Mouse (Mus musculus) erythroblast, adult 5-6 weeks (primary cell): ENCODE results near the gene Bcl2. TPM values are rescaled to one million over a fixed set of nuclear protein-coding genes. Genes with fewer than 3 reads are reported as not detected.

ENCODE experiments used
- ATAC-seq: replicated peaks from 2 replicates; pipeline ENCODE4 v1.8.0; 2016; ENCODE audit warnings: moderate number of reproducible peaks, mild to moderate bottlenecking, moderate TSS enrichment, inconsistent platforms; ENCODE audit not compliant: poor library complexity, low FRiP score, severe bottlenecking
- total RNA-seq, 2 experiments: library from RNA; stranded (forward) in 1 of 2; stranded (reverse) in 1 of 2; fragments of 150-400 nt in 1 of 2; fragments of 200-764, 138-1000 nt in 1 of 2; gene quantifications; 2 replicates each; pipeline versions ENCODE4 v1.2.3 to v1.2.4; 2015 to 2017; ENCODE audit warnings: low replicate concordance in 2 of 2

Gene Bcl2
- total RNA-seq, 2 experiments from 2014 or later: 1.7 to 3.5 TPM

DNA sequence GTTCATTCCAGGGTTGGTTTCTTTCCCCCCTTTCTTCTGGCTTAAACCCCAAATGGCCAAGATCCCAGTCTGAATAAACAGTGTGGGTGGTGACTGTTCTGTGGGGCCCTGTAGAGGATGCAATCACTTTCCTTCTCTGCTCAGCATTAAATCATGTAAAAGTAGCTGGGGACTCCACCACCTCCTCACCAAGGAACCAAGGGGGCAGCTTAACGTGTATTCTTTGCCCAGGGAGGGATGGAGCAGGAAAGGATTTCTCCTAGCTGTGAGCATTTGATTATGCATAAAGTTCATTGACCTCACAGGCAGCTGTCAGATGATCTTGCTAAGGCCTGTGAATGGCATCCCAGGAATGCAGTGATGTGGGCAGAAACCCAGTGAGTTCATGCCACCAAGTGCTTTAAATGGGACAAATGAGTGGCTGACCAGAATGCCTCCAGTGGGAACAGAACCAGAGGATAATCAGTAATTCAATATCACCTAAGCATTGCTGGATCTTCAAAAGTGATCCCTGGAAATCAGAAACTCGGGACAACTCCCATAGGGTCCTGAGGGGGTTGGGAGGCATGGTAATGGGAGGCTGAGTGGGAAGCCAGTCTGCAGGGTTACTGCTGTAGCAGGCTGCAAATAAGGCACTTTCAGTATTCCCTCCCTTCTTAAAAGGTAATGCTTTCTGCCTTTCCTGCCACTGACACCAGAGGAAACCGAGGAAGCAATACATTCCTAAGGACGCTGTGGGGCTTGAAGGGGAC lies 84.0 kb downstream of the Bcl2 start:
- ATAC-seq: no peak

DNA sequence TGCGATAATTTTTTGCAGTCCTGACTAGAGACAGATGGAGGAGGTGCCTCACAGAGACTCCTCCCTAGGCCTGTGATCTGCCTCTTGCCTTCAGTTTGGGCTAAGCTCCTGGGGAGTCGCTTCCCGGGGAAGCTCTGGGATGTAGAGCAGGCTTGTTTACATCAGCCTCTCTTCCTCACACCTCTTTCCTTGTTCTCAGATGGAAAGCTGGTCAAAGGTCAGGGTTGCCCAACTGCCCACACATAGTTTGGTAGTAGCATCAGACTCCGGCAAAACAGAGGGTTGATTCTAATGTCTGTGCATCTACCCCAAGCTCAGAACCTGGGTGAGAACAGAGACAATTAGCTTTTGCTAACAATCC lies 84.6 kb downstream of the Bcl2 start:
- ATAC-seq: no peak

DNA sequence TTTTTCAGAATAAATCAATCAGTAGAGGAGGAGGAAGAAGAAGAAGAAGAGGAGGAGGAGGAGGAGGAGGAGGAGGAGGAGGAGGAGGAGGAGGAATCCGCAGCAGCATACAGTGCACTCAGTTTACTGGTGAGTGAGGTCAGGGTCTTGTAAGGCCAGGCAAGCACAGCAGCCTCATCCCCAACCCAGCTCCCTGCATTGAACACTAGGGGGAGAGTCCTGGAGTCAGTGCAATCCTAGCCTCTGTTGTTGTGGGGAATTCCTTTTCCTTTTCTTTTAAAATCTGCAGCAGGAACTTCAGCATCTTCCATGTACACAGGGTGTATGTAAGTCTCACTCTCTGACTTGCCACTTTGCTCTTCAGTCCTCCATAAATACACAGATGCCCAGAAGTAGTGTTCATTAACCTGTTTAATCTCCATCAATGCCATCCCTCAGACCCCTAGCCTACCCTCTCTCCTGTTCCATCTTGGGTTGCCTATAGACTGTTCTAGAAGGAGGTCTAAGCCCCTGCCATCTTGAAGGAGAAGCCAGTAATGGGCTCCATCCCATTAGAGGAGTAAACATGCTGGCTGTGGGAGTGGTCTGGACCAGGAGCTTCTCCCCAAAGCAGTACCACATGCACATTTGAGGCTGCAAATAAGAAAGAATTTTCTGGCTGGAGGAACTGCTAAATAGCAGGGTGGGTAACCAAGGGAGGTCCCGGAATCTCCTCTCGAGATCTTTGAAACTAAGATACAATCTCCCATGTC lies 85.2 kb downstream of the Bcl2 start:
- no peak for ATAC-seq

DNA sequence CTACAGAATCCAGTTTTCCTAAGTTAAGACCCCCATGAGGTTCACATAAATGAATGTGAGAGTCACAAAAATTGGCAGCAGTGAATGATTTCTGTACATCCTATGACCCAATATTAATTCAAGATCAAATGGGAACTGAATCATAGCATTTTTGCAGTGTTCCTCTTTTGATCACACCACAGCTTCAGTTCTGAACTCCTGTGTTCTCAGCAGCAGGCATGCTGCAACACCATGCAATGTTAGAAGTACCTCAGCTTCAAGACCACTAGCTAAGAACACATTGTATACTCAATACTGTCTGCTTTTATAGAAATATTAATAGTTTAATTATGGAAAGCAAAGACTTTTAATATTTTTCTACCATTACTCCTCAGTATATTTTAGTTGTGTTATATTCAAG lies 85.8 kb downstream of the Bcl2 start:
- ATAC-seq: no peak

DNA sequence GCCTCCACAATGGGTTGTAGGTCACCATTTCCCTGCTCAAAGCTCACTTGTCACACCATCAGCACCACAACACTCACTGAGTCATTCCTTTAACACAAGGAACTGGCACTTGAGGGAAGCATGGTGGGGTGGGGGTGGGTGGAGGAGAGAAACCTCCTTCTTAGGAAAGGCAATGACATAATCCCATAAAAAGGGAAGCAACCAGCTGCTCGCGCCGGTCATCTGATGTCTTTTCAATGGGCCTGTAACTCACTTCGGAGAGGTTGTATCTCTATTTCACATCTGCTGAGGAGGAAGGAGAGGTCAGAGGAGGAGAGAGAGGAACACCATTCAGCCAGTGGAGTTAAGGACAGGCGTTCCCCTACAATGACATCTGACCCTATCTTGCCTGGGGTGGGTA lies 86.8 kb downstream of the Bcl2 start:
- ATAC-seq: no peak

DNA sequence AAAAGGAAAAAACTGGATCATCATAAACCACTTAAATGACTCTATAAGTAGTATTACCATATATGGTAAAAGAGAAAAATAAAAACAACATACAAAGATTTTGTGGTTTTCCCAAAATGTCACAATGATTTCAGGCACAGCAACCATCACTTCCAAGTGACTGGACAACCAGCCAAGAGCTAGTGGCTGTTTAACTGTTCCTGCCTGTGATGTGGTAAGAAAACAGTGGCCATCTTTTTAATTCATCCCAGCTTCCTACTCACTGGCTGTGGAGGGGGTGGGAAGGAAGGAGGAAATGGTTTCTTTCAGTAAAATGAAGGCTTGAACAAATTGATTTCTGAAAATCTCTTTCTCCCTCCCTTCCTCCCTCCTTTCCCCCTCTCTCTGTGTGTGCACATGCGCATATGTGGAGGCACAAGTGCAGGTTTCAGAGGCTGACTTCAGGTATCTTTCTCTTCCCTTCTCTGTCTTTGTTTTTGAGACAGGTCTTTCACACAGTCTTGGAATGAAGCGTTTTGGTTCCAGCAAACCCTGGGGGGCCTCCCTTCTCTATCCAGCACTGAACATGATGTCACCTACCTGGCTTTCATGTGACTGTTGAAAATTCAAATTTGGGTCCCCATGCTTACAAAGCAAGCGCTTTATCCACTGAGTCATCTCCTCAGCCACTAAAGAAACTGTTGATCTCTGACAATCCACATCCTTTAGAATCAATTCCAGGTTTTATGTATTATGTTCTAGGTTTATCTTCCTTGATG lies 93.7 kb downstream of the Bcl2 start:
- no peak for ATAC-seq

DNA sequence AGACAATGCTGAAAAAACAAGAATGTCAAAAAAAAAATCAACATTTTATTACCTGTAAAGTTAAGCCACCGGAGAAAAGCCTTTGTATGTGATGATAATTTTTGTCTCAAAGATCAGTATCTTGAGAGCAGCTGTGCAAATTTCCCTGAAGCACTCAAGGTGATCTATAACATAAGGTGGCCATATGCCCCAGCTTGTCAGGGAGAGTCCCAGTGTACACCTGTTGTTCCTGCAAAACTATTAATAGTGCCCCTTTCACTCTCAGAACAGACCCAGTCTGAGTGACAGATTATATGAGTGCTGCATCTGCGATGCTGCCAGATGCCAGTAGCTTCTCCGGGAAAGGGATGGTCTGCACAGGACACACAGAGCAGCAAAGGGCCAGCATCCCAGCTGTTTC lies 95.3 kb downstream of the Bcl2 start:
- no peak for ATAC-seq

DNA sequence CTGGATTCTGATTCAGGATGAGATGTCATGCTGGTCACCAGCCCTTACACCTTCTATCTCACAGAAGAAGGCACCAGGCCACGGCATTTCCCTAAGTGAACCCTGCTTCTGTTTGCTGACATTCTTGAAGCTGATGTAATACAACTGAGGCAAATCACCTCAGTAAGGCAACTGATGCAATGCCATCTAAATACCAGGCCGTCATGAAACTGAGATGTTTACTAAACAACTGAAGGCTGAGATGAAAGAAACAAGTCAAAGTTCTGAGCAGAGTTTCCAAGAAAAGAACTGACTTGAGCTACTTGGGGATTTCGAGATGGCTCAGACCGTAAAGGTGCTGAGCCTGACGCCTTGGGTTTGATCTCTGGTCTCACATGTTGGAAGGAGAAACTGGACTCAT lies 97.1 kb downstream of the Bcl2 start:
- no peak for ATAC-seq

DNA sequence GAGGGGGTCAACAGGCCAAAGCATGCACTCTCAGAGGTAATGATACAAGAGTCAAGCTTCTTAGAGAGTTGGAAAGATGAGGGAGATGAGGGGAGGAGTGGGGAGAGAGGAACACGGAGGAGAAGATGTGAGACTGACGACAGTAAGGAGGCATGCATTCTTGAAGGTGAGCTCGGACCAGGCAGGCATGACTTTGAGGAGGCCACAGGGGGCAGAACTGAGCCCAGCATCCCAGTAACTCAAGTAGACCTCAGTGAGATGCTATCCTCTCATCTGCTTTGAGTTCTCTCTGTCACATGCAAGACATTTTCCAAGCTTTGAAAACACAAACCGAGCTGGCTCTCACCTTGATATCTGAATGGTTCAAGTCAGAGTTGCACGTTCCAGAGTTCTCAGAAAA lies 100.7 kb downstream of the Bcl2 start:
- ATAC-seq: no peak

DNA sequence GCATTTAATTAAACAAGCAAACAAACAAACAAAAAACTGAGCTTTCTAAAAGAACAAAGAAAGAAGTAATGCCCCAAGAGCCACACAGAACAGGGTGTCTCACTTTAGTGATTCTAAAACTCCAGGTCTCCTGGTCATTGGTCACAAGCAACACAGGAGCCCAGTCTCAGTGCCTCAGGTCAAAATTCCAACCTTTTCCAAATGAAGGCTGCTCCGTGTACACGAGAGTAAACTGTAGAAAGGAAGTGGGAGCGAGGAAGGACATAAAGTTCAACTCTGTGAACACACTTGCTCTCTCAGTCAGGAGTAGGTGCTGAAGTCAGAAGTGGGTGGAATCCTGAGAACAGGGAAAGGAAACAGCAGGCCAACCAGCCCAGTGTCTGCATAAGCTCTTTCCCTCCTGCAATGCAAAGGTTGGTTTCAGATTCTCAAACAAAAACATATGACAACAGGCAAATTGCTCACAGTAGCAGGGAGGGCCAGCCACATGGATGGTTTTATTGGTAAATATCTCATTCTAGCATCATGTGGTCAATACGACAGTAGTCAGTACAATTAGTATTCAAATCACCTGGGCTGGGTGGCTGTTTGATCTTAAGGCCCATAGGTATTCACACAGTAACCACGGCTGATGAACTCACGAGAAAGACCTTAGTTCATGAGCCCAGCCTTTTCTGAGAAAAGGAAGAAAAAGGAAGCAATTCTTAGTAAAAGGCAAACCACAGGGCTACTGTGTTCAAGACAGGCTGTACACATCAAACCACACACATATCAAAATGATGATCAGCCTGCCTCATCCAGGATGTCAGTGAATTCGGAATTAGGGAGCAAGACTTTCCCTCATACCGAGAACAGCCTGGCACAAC lies 101.7 kb downstream of the Bcl2 start:
- ATAC-seq: no peak

DNA sequence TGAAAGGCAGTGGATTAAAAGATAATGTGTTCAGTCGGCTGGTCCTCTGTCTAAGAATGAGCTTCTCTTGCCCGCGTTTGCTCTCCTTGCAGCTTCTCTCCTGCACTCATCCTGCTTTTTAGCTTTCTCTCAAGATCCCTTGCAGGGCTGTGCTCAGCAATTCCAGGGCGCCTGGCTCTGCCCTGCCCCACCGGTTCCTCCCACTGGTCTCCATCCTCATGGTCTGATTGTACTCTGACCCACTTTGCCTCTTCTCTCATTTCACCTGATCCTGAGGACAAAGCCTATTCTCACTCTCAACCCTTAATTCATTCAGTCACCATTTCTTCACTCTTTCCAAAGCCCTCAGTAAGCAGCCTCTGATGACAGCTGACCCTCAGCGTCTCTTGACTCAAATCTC lies 102.8 kb downstream of the Bcl2 start:
- no peak for ATAC-seq

DNA sequence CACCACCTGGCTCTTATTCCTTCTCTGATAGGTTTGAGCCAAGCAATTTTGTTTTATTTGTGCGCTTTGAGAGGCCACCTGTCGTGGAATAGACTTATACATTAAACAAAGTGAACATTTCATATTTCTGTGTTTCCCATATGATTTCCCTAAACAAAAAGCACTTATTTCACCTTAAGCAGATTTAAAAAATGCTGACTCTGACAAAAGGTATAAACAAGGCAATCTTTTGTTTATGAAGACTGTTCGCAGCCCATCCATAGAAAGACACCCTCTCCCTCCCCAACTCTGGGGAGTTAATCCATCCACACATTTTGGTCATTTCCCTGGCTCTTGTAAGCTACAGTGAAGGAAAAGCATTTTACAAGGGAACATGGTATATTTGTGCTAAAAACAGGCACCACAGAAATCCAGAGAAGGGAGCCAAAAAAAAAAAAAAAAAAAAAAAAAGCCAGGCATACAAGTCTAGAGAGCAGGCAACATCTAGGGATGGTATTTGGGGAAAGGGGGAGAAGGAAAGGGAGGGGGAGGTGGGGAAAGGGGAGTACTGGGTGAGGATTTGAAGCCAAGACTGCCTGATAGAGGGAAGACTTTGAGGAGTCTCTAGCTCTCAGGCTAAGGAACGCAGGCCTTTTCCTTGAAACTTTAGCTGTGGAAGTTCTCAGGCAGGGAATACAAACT lies 105.8 kb downstream of the Bcl2 start:
- ATAC-seq: no peak

DNA sequence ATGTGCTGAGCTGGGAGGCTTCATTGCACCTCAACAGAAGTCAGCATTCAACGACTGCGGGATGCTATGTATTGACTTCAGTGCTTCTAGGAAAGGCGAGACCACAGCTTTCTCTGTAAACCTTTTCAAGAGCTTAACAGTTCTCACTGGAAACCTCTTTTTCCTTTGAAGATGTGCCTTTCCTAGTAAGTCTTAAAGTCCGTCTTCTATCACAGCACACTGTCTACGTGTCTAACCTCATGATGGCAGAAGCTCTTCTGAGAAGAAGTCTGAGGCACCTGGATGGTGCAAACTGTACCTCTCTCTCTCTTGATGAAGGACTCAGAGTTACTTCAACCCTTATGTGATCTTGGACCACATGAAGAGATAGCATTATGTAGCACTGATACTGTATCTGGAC lies 107.1 kb downstream of the Bcl2 start:
- no peak for ATAC-seq

DNA sequence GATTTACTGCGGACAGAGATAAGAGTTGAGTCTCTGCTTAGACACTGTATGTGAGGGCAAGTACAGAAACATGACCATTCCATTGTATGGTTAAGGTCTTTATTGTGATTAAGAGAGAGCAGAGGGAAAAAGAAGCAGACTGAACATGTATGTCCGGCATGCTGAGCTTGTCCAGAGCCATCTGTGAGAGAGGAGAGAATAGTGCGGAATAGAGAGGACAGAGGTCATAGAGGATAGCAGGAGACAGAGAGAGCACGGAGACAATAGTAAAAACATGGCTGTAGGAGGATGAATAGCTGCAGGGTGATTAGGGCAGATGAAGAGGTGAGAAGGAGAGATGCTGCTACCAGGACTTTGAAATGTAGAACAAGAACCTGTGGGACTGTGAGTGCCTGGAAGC lies 110.7 kb downstream of the Bcl2 start:
- no peak for ATAC-seq

DNA sequence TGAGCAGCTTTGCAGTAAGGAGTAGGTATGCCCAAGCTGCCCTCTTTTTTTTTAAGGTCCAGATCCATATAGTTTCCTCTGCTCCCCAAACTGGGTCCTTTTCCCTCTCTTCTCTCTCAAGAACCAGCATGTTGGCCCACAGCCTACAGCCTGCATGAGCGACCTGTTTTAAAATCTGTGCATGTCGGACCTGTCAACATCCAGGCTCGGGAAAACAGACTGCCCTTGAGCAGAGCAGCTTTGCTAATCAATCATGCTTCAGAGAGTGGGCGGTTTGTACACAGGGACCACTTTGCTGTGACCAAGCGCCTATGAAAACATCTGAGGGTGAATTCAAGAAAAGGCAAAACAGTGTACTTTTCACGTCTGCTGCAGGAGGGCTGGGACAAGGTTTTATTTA lies 111.1 kb downstream of the Bcl2 start:
- no peak for ATAC-seq

DNA sequence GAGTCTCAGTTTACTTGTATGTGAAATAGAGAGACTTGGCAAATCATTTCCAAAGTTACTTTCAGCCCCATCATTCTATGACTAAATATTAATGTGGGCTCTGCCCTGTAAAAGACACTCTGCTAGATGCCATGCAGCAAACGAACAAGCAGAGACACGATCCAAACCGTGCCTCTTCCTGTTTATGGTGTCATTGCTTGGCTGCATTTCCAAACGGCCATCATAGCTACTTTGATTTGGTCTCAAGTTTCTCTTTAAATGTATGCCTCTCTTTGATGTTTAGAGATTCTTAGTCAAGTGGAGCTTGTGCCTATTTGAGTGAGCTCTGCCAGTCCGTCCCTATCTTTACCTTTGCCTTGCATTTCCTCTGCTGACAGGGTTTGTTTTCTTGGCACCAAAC lies 111.5 kb downstream of the Bcl2 start:
- ATAC-seq: no peak

DNA sequence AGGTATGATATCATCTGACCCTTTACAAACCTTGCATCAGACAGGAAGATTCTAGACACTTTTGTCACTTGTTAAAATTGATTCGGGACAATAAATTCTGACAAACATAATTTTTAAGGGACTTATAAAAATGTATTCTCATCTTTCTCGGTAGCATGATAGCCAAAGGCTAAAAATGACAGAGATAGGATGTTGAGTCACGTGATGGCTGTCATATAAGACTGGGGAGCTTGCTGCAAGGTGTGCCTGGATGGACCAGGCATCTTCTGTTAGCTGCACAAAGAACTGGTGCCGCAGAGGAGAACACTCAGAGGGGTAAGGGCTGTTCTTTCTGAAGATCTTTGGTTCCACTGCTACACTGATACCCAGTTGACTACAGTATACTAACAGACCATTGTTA lies 112.8 kb downstream of the Bcl2 start:
- ATAC-seq: no peak

DNA sequence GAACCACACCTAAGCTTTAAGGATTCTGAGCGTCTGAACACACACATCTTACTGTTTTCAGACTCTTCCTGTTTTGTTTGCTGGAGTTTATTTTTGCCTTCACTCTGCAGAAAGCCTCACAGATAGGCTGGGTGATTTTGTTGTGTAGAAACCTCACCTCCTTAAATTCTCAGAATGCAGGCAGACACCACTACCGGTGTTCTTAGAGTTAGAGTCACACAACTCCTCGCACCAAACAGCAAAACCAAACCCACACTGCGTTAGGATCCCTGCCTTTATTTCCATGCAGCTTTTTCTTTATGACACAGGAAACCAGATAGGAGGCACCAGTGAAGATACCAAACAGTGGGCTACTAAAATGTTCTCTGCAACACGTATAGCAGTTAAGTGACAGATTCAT lies 113.2 kb downstream of the Bcl2 start:
- no peak for ATAC-seq

DNA sequence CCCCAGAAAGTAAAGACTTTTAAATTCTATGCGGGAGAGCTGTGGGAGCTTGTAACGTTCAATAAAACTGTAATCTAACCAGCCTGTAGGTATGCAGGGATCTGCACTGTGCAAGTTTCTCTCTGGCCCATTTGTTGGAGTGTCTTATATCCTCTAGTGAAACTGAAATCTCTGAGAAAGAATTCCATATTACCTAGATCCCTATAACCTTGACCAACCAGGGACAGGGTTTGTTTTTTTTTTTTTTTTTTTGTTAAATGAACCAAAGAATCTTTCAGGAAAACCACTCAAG lies 115.8 kb downstream of the Bcl2 start:
- ATAC-seq: no peak
